Comparison of ENCODE assay signal across 21 mouse cellular contexts in genomic region chr7:25768229-25768628, GRCm38 (mm10). TPM values are rescaled to one million over a fixed set of nuclear protein-coding genes. Genes with fewer than 3 reads are reported as not detected.
A peak's percentile ranks its signal among the peaks of the same experiment; 100 is the strongest.
DNase-seq lines count a peak whose midpoint lies in the region; TF ChIP-seq lines count a peak whose summit lies in the region.
"Had no signal": no experiment of that assay in that cellular context is flagged by ENCODE, and none has a peak within 500 bp of the region (broad histone marks: within the 10 kb centered on the region; RNA-seq: fewer than 3 reads in every experiment).

No protein-coding gene starts in this region.

- peaks cover 14% of the 10 kb centered on the region for H3K4me1 ChIP-seq in heart, adult 2 months (ENCODE audit: control insufficient read depth, insufficient read depth, low read length)
- peaks cover 24% of the 10 kb centered on the region for H3K4me1 ChIP-seq in brown adipose tissue, adult 24 weeks (ENCODE audit: control insufficient read depth, insufficient read depth, insufficient read length, low read length)

- no peak overlapping the region for H3K4me3 ChIP-seq in gastrocnemius, adult 2 months
- no peak overlapping the region for H3K4me3 ChIP-seq in heart, adult 2 months
- no peak overlapping the region for H3K4me3 ChIP-seq in brown adipose tissue, adult 24 weeks (ENCODE audit: insufficient read depth, low read depth, low read length)
- H3K4me3 ChIP-seq in layer of hippocampus, adult 2 months: no peak overlapping the region

- TF ChIP-seq POLR2A in heart, adult 2 months (IDR thresholded peaks at IDR 0.05; ENCODE audit: insufficient read depth, low read depth, low read length): 0 out of 2 replicates have a peak, but pooled peaks have one; percentile 21

- DNase-seq in gastrocnemius, adult 2 months: peak; percentile 41
- DNase-seq in gastrocnemius, postnatal 36 days: no peak
- DNase-seq in heart, adult 11 months: peak; percentile 95
- DNase-seq in heart, adult 9 months (ENCODE audit: low spot score in 2 of 2): no peak
- DNase-seq in heart, adult 2 months: no peak
- DNase-seq in heart, adult 8-10 months (ENCODE audit: low spot score): no peak
- no peak for DNase-seq in layer of hippocampus, adult 2 months (ENCODE audit: low spot score in 2 of 2)
- DNase-seq: adrenal gland, adult 2 months; adrenal gland, adult 8-10 months; adrenal gland, postnatal 10 days; adrenal gland, postnatal 14 days; adrenal gland, postnatal 25 days; adrenal gland, postnatal 36 days; B cell, adult 2 months; cerebellum, adult 11 months; cerebellum, adult 11-12 months; cerebellum, adult 18-20 months had no signal

- 0 out of 2 replicates have a peak, but pooled peaks have one; percentile 64 for TF ChIP-seq EP300 in heart, adult 2 months (IDR thresholded peaks at IDR 0.05; ENCODE audit: insufficient read depth, low read depth, low read length)

- no peak overlapping the region for H3K9ac ChIP-seq in heart, adult 2 months (ENCODE audit: low read depth, low read length)

- H3K36me3 ChIP-seq in heart, adult 2 months (ENCODE audit: control insufficient read depth, insufficient read depth, low read length): no peaks in the 10 kb centered on the region; the same call in 1 of the 2 replicates
- H3K36me3 ChIP-seq: G1E had no signal

- H3K27ac ChIP-seq in gastrocnemius, adult 2 months: peak overlapping the region; percentile 21; the same call in 1 of the 2 replicates
- H3K27ac ChIP-seq in heart, adult 2 months: peak overlapping the region; percentile 33
- H3K27ac ChIP-seq in brown adipose tissue, adult 24 weeks (replicated peaks; ENCODE audit: low read depth, low read length): peak overlapping the region; percentile 74
- no peak overlapping the region for H3K27ac ChIP-seq in layer of hippocampus, adult 2 months

- no peaks in the 10 kb centered on the region for H3K79me2 ChIP-seq in heart, adult 2 months (replicated peaks; ENCODE audit: control insufficient read depth, insufficient read depth, low read length)

- no peaks in the 10 kb centered on the region for H3K27me3 ChIP-seq in heart, adult 2 months (ENCODE audit: control insufficient read depth, insufficient read depth, low read length)
- H3K27me3 ChIP-seq: Patski had no signal

- 49% methylated on average over 5 of the region's 5 CpGs for WGBS in heart, adult 2 months

- TF ChIP-seq CTCF in gastrocnemius, adult 2 months (IDR thresholded peaks at IDR 0.05): no peak
- no peak for TF ChIP-seq CTCF in heart, adult 2 months (IDR thresholded peaks at IDR 0.05)
- TF ChIP-seq CTCF in layer of hippocampus, adult 2 months (conservative IDR thresholded peaks at IDR 0.05): no peak

- intact Hi-C loops in gastrocnemius, adult 2 months (cut with DNase I): no loop called here
- intact Hi-C loops in gastrocnemius, postnatal 36 days (cut with DNase I): no loop called here
- intact Hi-C loops in heart, adult 2 months (cut with DNase I): no loop called here

RNA-seq across cellular contexts. Expression of gene Hnrnpul1, which starts 13.7 kb away (rescaled TPM):
- total RNA-seq in gastrocnemius, adult 2 months (2021): 10 to 100 TPM; 66.3 to 72.8 TPM
- total RNA-seq in gastrocnemius, postnatal 36 days (2021): 10 to 100 TPM; 60.4 to 62.0 TPM
- 10 to 100 TPM; 71.0 to 76.2 TPM for total RNA-seq in heart, adult 2 months (2021)
- polyA plus RNA-seq in heart, adult 2 months (2012; rRNA removed): 24.5 and 29.4 TPM in 2 replicates
- 10 to 100 TPM; 65.8 to 82.6 (median 71.5) TPM for total RNA-seq in heart, adult 8-10 months (2022)
- polyA plus RNA-seq in brown adipose tissue, adult 24 weeks (2012; ENCODE audit: insufficient read depth, insufficient read length, missing spikeins): 42.6 and 44.5 TPM in 2 replicates
- total RNA-seq in layer of hippocampus, adult 2 months (2021): 100 to 1,000 TPM; 110 to 115 TPM

RNA-seq across cellular contexts. Expression of gene Axl, which starts 20.3 kb away (rescaled TPM):
- 10 to 100 TPM; 39.9 to 48.6 TPM for total RNA-seq in gastrocnemius, adult 2 months (2021)
- 10 to 100 TPM; 39.1 to 44.9 TPM for total RNA-seq in gastrocnemius, postnatal 36 days (2021)
- total RNA-seq in heart, adult 2 months (2021): 10 to 100 TPM; 75.0 to 82.4 TPM
- 51.8 and 73.7 TPM in 2 replicates for polyA plus RNA-seq in heart, adult 2 months (2012; rRNA removed)
- 10 to 100 TPM; 50.2 to 70.9 (median 65.9) TPM for total RNA-seq in heart, adult 8-10 months (2022)
- 18.6 and 24.1 TPM in 2 replicates for polyA plus RNA-seq in brown adipose tissue, adult 24 weeks (2012; ENCODE audit: insufficient read depth, insufficient read length, missing spikeins)
- total RNA-seq in layer of hippocampus, adult 2 months (2021): 10 to 100 TPM; 36.6 to 41.1 TPM
- polyA plus RNA-seq: G1E had no signal

RNA-seq across cellular contexts. Expression of gene Cyp2s1, which starts 48.5 kb away (rescaled TPM):
- under 1 TPM; 0.10 to 0.56 TPM for total RNA-seq in gastrocnemius, adult 2 months (2021)
- total RNA-seq in gastrocnemius, postnatal 36 days (2021): under 1 TPM; 0.17 to 0.18 TPM
- 1 to 10 TPM; 5.7 to 5.9 TPM for total RNA-seq in heart, adult 2 months (2021)
- 5.4 and 10.1 TPM in 2 replicates for polyA plus RNA-seq in heart, adult 2 months (2012; rRNA removed)
- 10 to 100 TPM in 1 of 4 experiments, 1 to 10 TPM in 3; 4.1 to 11.5 (median 5.2) TPM for total RNA-seq in heart, adult 8-10 months (2022)
- polyA plus RNA-seq in brown adipose tissue, adult 24 weeks (2012; ENCODE audit: insufficient read depth, insufficient read length, missing spikeins): not detected in 2 replicates
- total RNA-seq in layer of hippocampus, adult 2 months (2021): 1 to 10 TPM; 1.4 to 2.3 TPM
- total RNA-seq: MEL had no signal
- polyA plus RNA-seq: G1E had no signal

RNA-seq across cellular contexts. Expression of gene Ccdc97, which starts 49.3 kb away (rescaled TPM):
- 10 to 100 TPM; 39.4 to 44.3 TPM for total RNA-seq in gastrocnemius, adult 2 months (2021)
- total RNA-seq in gastrocnemius, postnatal 36 days (2021): 10 to 100 TPM; 37.2 to 38.2 TPM
- total RNA-seq in heart, adult 2 months (2021): 10 to 100 TPM; 51.8 to 59.3 TPM
- polyA plus RNA-seq in heart, adult 2 months (2012; rRNA removed): 62.9 and 72.6 TPM in 2 replicates
- total RNA-seq in heart, adult 8-10 months (2022): 10 to 100 TPM; 56.7 to 62.0 (median 58.8) TPM
- polyA plus RNA-seq in brown adipose tissue, adult 24 weeks (2012; ENCODE audit: insufficient read depth, insufficient read length, missing spikeins): 16.9 and 17.0 TPM in 2 replicates
- total RNA-seq in layer of hippocampus, adult 2 months (2021): 10 to 100 TPM; 62.9 to 67.4 TPM

Comparison
In these comparisons a context has a peak if more than half of its experiments do, and no peak if none do; other contexts are left out.
1. DNase-seq: peak in gastrocnemius, adult 2 months (single experiment) and heart, adult 11 months (single experiment); none in gastrocnemius, postnatal 36 days (0 of 2), heart, adult 9 months (0 of 2), heart, adult 2 months (0 of 2), heart, adult 8-10 months (single experiment) and layer of hippocampus, adult 2 months (0 of 2).